Mouse (Mus musculus): ENCODE results near the gene Lmna.

The Lmna gene

DNA sequence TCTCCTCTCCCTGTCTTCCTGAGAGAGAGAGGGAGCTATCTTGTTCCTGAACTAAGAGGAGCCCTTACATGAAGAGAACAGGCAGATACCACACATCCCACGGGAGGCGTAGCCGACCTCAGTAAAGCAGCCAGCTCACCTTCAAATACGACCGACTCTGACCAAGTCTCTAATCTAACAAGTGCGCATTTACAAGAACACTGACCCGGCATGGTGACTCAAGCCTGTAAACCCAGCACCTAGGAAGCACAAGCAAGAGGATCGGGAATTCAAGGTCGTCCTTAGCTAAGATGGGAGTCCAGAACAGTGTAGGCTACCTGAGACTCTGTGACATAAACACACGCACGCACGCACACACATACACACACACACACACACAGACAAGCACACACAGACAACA is 67.3 kb downstream of the Lmna start:
- no peak for DNase-seq

- peak; percentile 63 to 83 for DNase-seq
Measured at GRCm38 (mm10) chr3:88440500-88441381, 69.0 kb downstream of the Lmna start.

GRCm38 (mm10) chr3:88439582-88439981 is 70.2 kb downstream of the Lmna start:
- no peak for DNase-seq

DNA sequence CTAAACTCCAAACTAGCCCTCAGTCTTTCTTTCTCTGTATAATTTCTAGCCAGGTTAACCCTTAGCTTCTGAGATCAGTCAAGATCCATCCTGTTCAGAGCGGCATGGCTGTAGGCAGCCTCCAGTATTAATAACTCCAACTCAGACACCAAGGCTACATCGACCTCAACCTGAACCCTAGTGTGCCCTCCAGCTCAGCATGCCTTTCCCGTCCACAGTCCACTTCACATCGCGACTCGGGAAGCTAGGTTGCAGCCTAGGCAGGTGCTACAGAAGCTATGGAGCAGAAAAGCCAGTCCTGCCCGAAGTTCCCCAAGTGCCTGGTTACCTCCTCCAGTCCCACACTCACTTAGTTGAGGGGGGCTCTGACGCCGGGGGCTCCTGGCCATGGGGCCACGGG is 72.3 kb downstream of the Lmna start:
- peak; percentile 58 to 81 for DNase-seq

DNA sequence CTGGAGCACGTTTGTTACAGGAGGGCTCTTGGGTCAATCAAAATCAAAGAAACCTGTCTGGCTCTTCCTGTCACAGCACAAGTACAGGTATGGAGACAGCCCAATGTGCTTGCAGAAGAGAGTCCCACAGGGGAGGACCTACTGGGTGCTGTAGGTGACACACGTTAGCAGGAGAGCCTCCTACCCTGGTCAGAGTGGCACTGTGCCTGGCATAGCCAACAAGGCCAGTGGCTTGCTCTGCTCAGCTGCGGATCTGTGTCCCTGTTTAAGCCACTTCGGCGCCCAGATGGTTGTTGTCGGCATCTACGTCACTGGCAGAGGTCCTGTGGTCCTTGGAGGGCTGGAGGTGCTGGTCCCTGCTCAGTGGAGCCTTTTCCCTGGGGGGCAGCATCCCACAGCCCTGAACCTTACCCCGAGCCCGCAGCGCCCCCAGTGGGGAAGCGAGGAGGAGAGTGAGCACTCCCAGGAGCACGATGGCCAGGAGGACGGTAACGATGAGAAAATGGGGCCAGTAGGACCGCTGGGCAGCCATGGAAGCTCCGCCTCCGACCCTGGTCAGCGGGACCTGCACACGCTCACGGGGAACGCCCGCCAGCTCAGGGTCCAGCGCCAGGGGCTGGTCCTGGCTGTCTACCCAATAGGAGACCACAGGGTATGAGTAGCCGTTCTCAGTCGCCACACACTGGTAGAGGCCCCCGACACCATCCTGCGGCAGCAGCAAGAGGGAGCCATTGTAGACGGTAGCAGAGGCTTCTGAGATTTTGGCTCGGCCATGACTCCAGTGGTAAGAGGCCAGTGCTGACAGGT is 73.2 kb downstream of the Lmna start:
- DNase-seq = peak; percentile 57 to 68

DNA sequence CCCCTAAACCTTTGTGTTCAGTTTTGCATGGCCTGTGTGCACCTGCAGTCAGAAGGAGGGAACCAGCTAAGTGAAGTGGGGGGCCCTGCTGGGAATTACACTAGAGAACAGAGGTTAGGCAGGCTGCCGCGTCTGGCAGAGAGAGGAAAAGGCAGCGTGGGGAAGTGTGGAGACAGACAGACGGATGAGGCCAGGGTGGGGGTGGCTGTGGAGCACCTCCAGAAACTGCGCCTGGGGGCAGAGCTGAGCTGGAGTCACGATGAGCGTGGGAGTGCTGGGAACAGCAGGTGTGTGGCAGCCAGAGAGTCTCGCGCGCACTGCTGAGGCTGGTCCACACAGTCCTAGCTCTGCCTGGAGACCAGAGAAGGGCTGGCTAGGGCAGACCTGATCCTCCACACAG is 74.2 kb downstream of the Lmna start:
- DNase-seq = peak in 1 of 2 experiments; percentile 34

All from kidney, postnatal 25 days (tissue).